Mouse (Mus musculus) testis, postnatal 14 days (tissue): ENCODE results near the gene Fabp1.

ENCODE experiments used
- DNase-seq: peaks from one replicate; pipeline ENCODE4 v3.0.0; 2021; ENCODE audit warnings: low spot score

Fabp1 gene

DNA sequence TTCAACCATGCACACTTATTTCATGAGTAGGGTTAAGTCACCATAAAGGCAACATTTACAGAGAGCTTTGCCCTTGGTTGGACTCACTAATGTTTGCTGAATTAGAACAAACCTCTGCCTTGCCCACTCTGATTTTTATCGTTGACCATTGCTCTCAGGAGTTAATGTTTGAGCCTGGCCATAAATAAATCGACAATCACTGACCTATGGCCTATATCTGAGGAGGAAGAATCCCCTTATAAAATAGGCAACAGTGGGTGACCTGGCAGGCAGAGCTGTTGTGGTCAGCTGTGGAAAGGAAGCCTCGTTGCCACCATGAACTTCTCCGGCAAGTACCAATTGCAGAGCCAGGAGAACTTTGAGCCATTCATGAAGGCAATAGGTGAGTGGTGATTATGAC, at the start of gene Fabp1:
Fabp1 (plus strand) TSS at position 216 of the 400 bp plus-strand sequence.
- no peak for DNase-seq

DNA sequence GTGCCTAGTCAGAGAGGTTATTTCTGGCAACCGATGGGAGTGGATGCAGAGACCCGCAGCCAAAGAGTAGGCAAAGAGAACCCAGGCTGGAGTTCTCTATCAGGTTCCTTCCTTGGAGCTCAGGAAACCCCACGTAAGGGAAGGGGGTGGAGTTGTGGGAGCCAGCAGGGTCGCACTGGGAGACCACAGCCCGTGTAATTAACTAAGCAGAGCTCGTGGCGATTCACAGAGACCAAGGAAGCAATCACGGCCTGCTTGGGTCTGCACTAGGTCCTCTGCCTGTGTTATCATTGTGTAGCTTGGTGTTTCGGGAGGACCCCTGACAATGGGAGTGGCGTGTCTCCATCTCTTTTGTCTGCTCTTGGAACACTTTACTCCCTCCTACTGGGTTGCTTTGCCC, 48.5 kb upstream of the Fabp1 start:
- no peak for DNase-seq

DNA sequence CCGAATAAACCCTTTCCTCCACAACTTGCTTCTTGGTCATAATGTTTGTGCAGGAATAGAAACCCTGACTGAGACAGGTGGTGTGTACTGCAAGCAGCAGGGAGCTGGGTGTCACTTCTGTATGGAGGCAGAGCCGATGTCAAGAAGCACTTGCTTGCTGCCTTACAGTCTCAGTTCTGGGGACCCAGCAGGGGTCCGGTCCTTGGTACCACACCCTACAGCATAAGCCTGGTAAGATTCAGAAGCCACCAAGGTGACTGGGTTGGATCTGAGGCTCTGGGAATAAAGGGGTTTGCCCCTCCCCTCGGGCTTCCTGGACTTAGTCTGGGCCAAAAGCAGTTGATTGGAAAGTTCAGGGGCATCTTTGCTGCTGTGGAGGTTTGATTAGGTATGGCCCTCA, 46.1 kb upstream of the Fabp1 start:
- DNase-seq = no peak

GRCm38 (mm10) chr6:71154861-71155260, 44.8 kb upstream of the Fabp1 start:
- no peak for DNase-seq

DNA sequence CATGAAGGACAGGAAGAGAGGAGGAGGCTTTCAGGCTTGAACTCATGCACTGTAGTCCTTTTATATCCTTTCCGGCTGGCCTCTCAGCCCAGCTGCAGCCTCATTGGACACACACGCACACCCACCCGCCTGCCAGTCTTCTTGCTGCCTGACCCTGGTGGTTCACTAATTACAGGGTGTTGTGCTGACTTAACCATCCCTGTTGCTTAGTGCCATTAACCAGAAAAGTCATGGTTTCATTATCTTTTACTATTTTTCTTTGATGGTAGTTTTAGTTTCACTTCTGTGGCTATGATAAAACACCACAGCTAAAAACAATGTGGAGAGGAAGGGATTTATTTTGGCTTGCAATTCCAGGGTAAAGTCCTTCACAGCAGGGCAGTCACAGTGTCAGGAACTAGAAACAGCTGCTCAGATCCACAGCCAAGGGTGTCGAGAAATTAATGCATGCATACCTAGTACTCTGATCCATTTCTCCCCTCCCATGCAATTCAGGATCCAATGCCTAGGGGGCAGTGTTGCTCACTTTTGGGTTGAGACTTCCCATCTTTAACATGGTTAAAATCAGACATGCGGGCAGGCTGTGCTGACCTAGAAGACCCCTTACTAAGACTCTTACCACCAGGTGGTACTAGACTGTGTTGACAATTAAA, 42.8 kb upstream of the Fabp1 start:
- DNase-seq = no peak

DNA sequence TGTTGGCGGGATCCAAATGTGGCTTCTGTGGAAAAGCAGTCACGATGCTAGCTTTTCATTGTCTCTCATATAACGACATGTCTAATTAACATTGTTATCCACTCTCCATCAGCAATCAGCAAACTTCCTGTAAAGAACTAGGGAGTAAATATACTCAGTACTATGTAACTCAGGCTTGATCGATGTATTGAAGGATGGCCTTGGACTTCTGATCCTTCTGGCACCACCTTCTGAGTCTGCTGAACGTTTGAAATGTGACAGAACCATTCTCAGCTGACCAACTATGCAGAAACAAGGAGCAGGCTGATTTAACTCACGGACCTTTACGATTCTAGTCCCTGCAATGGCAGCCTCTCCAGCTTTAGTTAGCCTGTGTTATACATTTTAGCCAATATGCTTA, 38.3 kb upstream of the Fabp1 start:
- no peak for DNase-seq

DNA sequence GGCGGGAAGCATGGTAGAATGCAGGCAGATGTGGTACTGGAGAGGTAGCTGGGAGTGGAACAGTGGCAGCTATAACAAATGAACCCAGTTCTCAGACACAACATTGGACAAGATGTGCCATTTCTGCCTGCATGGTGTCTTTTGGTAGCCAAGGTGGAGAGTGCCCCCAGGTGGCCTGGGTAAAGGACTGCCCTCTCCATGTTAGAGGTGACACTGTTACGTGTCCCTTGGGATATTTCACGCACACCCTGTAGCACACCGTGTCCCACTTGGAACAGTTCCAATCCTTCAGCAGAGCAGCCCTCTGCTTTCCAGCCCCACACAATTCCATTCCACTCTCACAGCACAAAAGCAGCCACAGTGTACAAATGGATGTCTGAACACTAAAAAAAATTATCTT, 37.4 kb upstream of the Fabp1 start:
- DNase-seq = no peak

DNA sequence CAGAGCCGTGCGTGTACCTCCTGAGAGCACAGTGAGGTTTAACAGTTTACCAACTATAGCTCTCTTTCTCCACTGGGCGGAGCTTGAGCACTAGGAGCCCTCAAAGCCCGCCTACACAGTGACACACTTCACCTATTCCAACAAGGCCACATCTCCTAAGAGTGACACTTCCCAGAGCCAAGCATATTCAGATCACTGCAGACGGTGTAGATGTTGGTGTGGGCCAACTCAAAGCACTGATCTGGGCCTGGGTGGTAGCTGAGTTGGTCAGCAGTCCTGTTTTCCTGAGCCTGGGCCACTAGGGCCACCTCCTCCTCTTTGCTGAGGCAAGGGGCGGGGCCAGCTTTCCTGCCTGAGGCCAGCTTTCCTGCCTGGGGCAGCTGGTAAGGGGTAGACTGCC, 35.2 kb upstream of the Fabp1 start:
- DNase-seq = no peak

- DNase-seq = no peak
Observed at GRCm38 (mm10) chr6:71166551-71167169, 33.0 kb upstream of the Fabp1 start.

- DNase-seq = no peak
Observed at GRCm38 (mm10) chr6:71172812-71173580, 26.6 kb upstream of the Fabp1 start.

GRCm38 (mm10) chr6:71180596-71180995, 19.0 kb upstream of the Fabp1 start:
- DNase-seq = no peak

GRCm38 (mm10) chr6:71184941-71185604, 14.6 kb upstream of the Fabp1 start:
- no peak for DNase-seq

DNA sequence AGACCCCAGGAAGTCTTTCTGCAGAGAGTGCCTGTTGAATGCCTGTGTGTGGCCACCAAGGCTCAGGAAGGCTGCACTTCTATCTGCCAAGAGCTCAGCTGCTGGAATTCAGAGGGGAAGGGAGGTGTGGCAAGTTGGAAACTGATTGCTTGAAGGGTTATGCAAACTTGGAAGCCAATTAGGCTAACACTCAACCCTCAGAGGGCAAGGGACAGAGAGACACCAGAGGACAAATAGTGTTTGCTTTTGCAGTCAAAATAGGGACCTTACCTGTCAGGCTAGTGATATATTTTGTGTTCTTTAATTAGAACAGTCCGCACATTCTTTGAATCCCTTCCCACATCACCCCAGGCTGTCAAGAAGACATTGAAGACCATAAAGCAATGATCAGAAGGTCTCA, 10.0 kb upstream of the Fabp1 start:
- DNase-seq = no peak

GRCm38 (mm10) chr6:71190501-71190900, 9.1 kb upstream of the Fabp1 start:
- no peak for DNase-seq

- DNase-seq = no peak
Observed at GRCm38 (mm10) chr6:71193151-71193740, 6.4 kb upstream of the Fabp1 start.

DNA sequence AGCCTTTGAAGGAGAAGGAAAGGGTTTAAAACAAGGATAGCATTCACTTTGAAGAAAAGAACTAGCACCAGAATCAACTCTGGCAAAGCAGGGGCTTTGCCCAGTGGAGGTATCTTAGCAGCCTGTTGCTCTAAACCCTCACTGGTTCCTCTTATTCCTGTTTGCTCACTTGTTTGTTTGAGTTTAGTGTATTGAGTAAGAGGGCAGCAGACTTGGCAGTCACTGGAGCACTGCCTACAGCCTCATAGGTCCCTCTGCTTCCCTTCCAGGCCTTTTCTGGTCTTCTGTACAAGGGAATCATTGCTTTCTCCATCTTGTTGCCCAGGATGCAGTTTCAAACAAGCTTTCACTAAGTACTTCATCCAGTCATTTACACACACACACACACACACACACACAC, 3.5 kb upstream of the Fabp1 start:
- no peak for DNase-seq

DNA sequence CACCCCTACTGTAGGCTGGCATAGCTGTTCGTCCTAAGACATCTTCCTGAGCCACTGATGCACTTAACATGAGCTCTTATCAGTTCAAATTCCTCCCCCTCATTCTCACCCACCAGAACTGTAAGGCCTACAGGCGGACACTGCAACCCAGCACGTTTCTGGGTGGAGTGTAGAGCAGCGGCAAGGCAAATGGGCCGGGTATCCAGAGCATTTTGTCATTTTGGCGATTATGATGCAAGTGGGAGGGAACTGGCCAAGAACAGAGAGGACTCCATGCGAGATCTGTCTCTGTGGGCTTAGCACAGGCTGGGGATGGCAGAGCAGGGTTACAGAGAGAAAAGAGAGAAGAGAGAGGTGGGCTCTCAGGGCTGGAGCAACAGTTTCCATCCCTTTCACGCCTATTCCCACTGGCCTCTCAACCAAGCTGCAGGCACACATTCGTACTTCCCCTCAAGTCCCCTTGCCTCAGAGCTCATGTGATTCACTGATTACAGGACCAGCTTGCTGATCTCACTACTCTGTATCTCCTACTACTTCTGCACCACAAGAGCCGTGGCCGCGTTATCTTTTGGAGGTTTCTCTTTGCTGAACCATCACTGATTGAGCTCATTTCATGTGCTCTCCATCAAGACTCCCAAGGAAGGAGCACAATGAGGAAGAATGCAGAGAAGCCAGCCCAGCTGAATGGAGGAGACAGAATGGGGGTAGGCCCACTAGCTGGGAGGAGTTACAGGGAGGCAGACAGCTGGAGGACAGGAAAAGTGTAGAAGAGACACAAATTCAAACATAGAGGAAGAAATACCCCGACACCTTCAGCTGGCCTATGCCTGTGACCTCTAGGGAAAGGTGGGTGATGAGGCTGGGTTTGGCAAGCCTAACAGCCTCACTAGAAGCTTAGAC, 1.7 kb upstream of the Fabp1 start:
- DNase-seq = no peak

GRCm38 (mm10) chr6:71201925-71202324, 2.3 kb downstream of the Fabp1 start:
- DNase-seq = no peak

DNA sequence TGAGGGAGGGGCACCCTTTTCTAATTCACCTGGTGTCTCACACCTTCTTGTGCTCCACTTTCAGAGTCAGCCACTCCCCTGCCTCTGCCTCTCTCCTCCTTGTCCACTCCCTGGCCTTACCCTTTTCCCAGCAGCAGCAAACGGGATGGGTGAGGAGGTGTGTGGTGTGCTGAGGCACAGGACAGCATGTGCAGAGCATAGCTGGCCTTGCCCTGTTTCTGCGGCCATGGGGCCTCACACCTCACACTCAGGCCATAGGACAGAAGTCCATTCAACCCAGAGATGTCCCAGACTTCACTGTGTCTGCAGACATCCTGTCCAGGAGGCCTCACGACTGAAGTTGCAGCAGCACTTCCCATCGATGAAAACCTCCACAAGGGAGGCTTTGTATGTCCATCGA, 4.0 kb downstream of the Fabp1 start:
- no peak for DNase-seq

DNA sequence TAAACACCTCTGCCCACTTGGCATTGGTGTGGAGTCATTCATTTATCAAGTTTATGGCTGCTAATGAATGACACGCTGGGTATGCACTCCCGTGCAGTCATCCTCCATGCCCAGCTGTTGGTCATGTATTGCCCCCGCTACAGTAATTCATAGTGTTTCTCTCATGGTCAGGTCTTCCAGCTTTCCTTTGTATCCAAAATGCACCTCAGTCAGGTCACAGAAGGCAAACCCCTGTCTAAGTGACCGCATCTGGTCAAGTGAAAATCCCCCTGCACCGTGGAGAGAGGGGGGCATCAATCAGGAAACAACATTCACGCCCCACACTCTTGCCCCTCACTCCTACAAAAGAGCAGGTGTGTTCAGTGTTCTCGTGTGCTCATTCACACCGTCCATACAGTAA, 4.5 kb downstream of the Fabp1 start:
- no peak for DNase-seq

DNA sequence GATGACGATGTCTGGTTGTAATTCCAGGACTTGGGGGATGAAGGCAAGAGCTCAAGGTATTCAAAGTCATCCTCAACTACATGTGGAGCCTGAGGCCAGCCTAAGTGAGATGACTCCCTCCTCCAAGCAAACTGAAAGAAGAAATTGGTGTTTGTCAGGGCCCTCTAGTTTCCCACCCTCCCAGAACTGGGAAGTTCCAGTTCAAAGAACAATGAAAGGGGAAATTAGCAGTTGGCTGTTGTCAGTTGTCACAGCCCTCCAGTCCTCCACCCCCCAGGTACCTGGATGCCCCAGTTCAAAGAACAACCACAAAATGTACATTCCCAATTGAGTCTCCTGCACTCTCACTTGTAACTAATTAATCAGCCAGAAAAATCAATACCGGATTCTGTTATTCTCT, 9.1 kb downstream of the Fabp1 start:
- DNase-seq = no peak
